Mouse (Mus musculus): Measurements from ENCODE around the gene Apbb1ip.

DNA sequence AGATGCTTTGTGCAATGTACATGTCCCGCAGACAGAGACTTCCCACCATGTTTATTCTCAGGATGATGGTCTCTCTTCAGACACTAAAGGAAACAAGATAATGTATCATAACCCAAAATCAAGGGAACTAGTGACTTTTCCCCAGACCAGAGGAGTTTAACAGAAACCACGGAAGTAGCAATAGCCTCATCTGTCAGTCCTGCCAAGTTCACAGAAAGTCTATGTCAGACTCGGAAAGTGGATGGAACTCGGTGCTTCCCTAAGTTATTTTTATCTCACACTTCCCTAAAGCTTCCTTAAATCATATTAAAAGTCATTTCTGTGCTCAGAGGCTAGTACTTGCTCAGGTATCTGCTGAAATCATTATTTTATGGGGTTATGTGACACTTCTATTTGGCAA, 21.4 kb upstream of the Apbb1ip start:
- TF ChIP-seq CTCF (conservative IDR thresholded peaks at IDR 0.05; ENCODE audit: low read length): no peak
- no peak for TF ChIP-seq NANOG (IDR thresholded peaks at IDR 0.05; ENCODE audit: borderline replicate concordance, low read length)
